Mouse (Mus musculus) induced T-regulatory cell, adult 2 months (primary cell): ENCODE measurements around the gene H2-Aa.
"Not testable (repeated sequence)": the region's sequence is repeated elsewhere in the genome, so short reads cannot be mapped to it uniquely, and the experiment has no call there.

Experiments
- DNase-seq: peaks from one replicate; pipeline ENCODE4 v3.0.0-alpha.2; 2012; ENCODE audit warnings: low read depth

H2-Aa gene

GRCm38 (mm10) chr17:34287648-34288047 is at the start of gene H2-Aa:
H2-Aa (minus strand) TSS chr17:34287823.
- DNase-seq, result peak; percentile 95

GRCm38 (mm10) chr17:34331200-34331599 is 43.6 kb upstream of the H2-Aa start:
- DNase-seq, result no peak

GRCm38 (mm10) chr17:34329807-34330206 is 42.2 kb upstream of the H2-Aa start:
- DNase-seq, result peak; percentile 64

GRCm38 (mm10) chr17:34326373-34326772 is 38.8 kb upstream of the H2-Aa start:
- no peak for DNase-seq

- peak; percentile 31 for DNase-seq
Observed at GRCm38 (mm10) chr17:34325436-34325835, 37.8 kb upstream of the H2-Aa start, which contains the start of gene H2-Eb2. H2-Eb2 (plus strand) TSS chr17:34325665.

- DNase-seq, result no peak
Observed at GRCm38 (mm10) chr17:34317275-34317674, 29.7 kb upstream of the H2-Aa start.

GRCm38 (mm10) chr17:34316697-34317096 is 29.1 kb upstream of the H2-Aa start:
- DNase-seq, result no peak

- no peak for DNase-seq
Observed at GRCm38 (mm10) chr17:34315512-34315911, 27.9 kb upstream of the H2-Aa start.

GRCm38 (mm10) chr17:34314286-34314685 is 26.7 kb upstream of the H2-Aa start:
- no peak for DNase-seq

- peak; percentile 85 for DNase-seq
Observed at GRCm38 (mm10) chr17:34313393-34313792, 25.8 kb upstream of the H2-Aa start.

- DNase-seq, result no peak
Observed at GRCm38 (mm10) chr17:34312185-34312584, 24.6 kb upstream of the H2-Aa start.

- DNase-seq, result not testable (repeated sequence)
Observed at GRCm38 (mm10) chr17:34310526-34310925, 22.9 kb upstream of the H2-Aa start.

- peak; percentile 61 for DNase-seq
Observed at GRCm38 (mm10) chr17:34309683-34310385, 22.2 kb upstream of the H2-Aa start.

GRCm38 (mm10) chr17:34309225-34309624 is 21.6 kb upstream of the H2-Aa start:
- DNase-seq, result no peak

- no peak for DNase-seq
Observed at GRCm38 (mm10) chr17:34308161-34308560, 20.5 kb upstream of the H2-Aa start.

GRCm38 (mm10) chr17:34307216-34307615 is 19.6 kb upstream of the H2-Aa start:
- no peak for DNase-seq

- no peak for DNase-seq
Observed at GRCm38 (mm10) chr17:34306407-34306806, 18.8 kb upstream of the H2-Aa start.

- peak; percentile 91 for DNase-seq
Observed at GRCm38 (mm10) chr17:34305380-34306030, 17.9 kb upstream of the H2-Aa start, which contains the start of gene H2-Eb1. H2-Eb1 (plus strand) TSS chr17:34305867.

- DNase-seq, result peak; percentile 92
Observed at GRCm38 (mm10) chr17:34304751-34305150, 17.1 kb upstream of the H2-Aa start.

GRCm38 (mm10) chr17:34303789-34304188 is 16.2 kb upstream of the H2-Aa start:
- no peak for DNase-seq

- no peak for DNase-seq
Observed at GRCm38 (mm10) chr17:34301670-34302190, 14.1 kb upstream of the H2-Aa start.

GRCm38 (mm10) chr17:34300691-34301566 is 13.3 kb upstream of the H2-Aa start:
- DNase-seq, result peak; percentile 70
